Mouse (Mus musculus): ENCODE data around the gene Bcr. TPM values are rescaled to one million over a fixed set of nuclear protein-coding genes. Genes with fewer than 3 reads are reported as not detected.

The Bcr gene
- polyA plus RNA-seq, 1 experiment: 11.7 TPM

DNA sequence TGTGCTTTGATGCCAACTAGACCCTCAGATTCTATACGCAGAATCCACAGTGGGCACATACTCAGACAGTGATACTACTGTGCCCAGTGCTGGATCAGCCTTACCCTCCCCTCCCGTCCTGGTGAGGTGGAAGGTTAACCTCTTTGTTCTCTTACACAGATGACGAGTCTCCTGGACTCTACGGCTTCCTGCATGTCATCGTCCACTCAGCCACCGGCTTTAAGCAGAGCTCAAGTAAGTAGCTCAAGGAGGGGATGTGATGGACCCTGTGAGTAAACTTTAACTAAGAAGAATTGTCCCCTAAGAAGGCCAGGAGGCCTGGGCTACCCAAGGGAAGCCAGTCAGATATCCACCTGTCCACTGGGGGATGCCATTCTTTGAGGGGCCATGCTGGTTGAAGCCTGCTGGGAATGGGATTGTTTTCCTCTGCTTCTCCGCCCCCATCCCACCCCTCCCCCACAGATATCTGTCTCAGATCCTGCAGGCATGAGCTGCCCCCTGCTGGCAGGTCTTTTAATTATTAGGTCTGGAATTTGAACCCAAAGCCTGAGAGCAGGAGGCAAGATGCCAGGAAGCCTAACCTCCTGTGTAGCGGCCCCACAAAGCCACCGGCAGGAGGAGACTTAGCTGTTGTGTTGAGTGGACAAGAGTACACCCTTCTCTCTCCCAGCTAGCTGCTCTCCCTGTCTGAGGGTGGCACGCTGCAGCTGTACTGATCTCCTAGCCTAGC lies 99.9 kb downstream of the Bcr start:
- H3K36me3 ChIP-seq (ENCODE audit: control insufficient read depth, insufficient read depth, low read length): no peaks in the 10 kb centered on the region
- H3K4me3 ChIP-seq (ENCODE audit: control insufficient read depth, low read depth, low read length): no peak overlapping the region

GRCm38 (mm10) chr10:75165825-75166481 lies 105.6 kb downstream of the Bcr start:
- Histone ChIP-seq H3K4me1 (ENCODE audit: control insufficient read depth, insufficient read depth, low read length) (no peaks in the 10 kb centered on the region), H3K4me3 (ENCODE audit: control insufficient read depth, low read depth, low read length) (no peak overlapping the region), H3K27ac (ENCODE audit: control insufficient read depth, insufficient read depth, low read depth, low read length) (no peak overlapping the region), H3K36me3 (ENCODE audit: control insufficient read depth, insufficient read depth, low read length) (no peaks in the 10 kb centered on the region), H3K27me3 (ENCODE audit: control insufficient read depth, insufficient read depth, low read length) (no peaks in the 10 kb centered on the region)
- TF ChIP-seq CTCF (IDR thresholded peaks at IDR 0.05; ENCODE audit: control insufficient read depth, insufficient read depth, insufficient replicate concordance, low read depth, low read length): no peak
- no peak for TF ChIP-seq POLR2A (IDR thresholded peaks at IDR 0.05; ENCODE audit: control insufficient read depth, low read depth, low read length)

More for the DNA sequence above, 99.9 kb downstream of the Bcr start:
- Histone ChIP-seq H3K4me1 (ENCODE audit: control insufficient read depth, insufficient read depth, low read length) (no peaks in the 10 kb centered on the region), H3K27me3 (ENCODE audit: control insufficient read depth, insufficient read depth, low read length) (no peaks in the 10 kb centered on the region), H3K27ac (ENCODE audit: control insufficient read depth, insufficient read depth, low read depth, low read length) (no peak overlapping the region)
- TF ChIP-seq POLR2A (IDR thresholded peaks at IDR 0.05; ENCODE audit: control insufficient read depth, low read depth, low read length) (no peak), CTCF (IDR thresholded peaks at IDR 0.05; ENCODE audit: control insufficient read depth, insufficient read depth, insufficient replicate concordance, low read depth, low read length) (no peak)

- Histone ChIP-seq H3K4me1 (ENCODE audit: control insufficient read depth, insufficient read depth, low read length) (no peaks in the 10 kb centered on the region), H3K4me3 (ENCODE audit: control insufficient read depth, low read depth, low read length) (no peak overlapping the region), H3K27ac (ENCODE audit: control insufficient read depth, insufficient read depth, low read depth, low read length) (no peak overlapping the region), H3K27me3 (ENCODE audit: control insufficient read depth, insufficient read depth, low read length) (no peaks in the 10 kb centered on the region), H3K36me3 (ENCODE audit: control insufficient read depth, insufficient read depth, low read length) (no peaks in the 10 kb centered on the region)
- TF ChIP-seq POLR2A (IDR thresholded peaks at IDR 0.05; ENCODE audit: control insufficient read depth, low read depth, low read length) (no peak), CTCF (IDR thresholded peaks at IDR 0.05; ENCODE audit: control insufficient read depth, insufficient read depth, insufficient replicate concordance, low read depth, low read length) (no peak)
These were observed 106.2 kb downstream of the Bcr start for GRCm38 (mm10) chr10:75166601-75167000.

DNA sequence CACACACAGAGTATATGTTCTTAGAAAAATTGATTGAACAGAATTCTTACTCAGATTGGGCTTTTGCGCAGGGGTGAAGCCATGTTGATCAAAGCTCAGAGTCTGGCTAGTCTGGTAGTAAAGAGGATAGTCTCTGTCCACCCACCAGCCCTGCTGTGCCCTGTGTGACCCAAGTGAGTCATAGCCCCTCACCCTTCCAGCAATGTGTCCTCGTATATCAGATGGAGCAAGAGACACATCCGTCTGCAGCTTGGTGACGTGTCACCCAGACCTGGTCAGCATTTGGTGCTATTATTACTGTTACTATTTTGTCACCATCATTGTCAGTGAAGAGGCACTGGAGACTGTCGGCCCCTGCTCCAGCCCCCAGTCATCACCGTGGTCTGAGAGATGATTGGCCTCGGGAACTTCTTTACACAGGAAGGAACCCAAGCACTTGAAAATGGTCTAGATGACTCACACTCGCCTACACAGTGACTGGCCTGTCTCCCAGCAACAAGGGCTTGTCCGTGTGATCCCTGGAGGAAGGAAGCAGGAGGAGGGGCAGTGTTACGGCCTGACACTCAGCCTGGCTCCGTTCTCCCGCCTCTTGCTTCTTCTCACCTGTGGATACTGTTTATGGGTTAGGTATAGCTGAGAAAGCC lies 109.9 kb downstream of the Bcr start:
- no peak overlapping the region for H3K4me3 ChIP-seq (ENCODE audit: control insufficient read depth, low read depth, low read length)
- no peak overlapping the region for H3K27ac ChIP-seq (ENCODE audit: control insufficient read depth, insufficient read depth, low read depth, low read length)
- TF ChIP-seq CTCF (IDR thresholded peaks at IDR 0.05; ENCODE audit: control insufficient read depth, insufficient read depth, insufficient replicate concordance, low read depth, low read length): no peak
- TF ChIP-seq POLR2A (IDR thresholded peaks at IDR 0.05; ENCODE audit: control insufficient read depth, low read depth, low read length): no peak
- H3K27me3 ChIP-seq (ENCODE audit: control insufficient read depth, insufficient read depth, low read length): no peaks in the 10 kb centered on the region
- H3K36me3 ChIP-seq (ENCODE audit: control insufficient read depth, insufficient read depth, low read length): no peaks in the 10 kb centered on the region
- H3K4me1 ChIP-seq (ENCODE audit: control insufficient read depth, insufficient read depth, low read length): no peaks in the 10 kb centered on the region

DNA sequence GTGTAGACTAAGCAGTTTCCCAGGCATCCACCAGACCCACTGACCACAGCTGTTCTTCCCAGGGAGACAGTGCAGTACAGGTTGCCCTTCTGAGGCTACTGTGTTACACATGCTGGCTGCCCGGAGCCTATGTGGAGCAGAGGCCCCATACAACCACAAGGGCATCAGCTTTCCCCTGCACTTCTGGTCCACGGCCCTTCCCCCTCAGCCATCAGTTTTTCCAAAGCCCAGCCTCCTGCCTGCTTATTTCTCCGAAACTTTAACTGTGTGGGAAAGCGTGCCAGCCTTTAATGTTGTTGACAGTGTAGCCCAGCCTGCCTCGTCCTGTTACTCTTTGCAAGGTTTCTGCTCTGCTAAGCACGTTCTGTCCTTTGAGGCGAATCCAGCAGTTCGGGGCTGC lies 112.7 kb downstream of the Bcr start:
- Histone ChIP-seq H3K36me3 (ENCODE audit: control insufficient read depth, insufficient read depth, low read length) (no peaks in the 10 kb centered on the region), H3K27me3 (ENCODE audit: control insufficient read depth, insufficient read depth, low read length) (no peaks in the 10 kb centered on the region), H3K4me3 (ENCODE audit: control insufficient read depth, low read depth, low read length) (no peak overlapping the region), H3K4me1 (ENCODE audit: control insufficient read depth, insufficient read depth, low read length) (no peaks in the 10 kb centered on the region), H3K27ac (ENCODE audit: control insufficient read depth, insufficient read depth, low read depth, low read length) (no peak overlapping the region)
- TF ChIP-seq POLR2A (IDR thresholded peaks at IDR 0.05; ENCODE audit: control insufficient read depth, low read depth, low read length): no peak
- no peak for TF ChIP-seq CTCF (IDR thresholded peaks at IDR 0.05; ENCODE audit: control insufficient read depth, insufficient read depth, insufficient replicate concordance, low read depth, low read length)

DNA sequence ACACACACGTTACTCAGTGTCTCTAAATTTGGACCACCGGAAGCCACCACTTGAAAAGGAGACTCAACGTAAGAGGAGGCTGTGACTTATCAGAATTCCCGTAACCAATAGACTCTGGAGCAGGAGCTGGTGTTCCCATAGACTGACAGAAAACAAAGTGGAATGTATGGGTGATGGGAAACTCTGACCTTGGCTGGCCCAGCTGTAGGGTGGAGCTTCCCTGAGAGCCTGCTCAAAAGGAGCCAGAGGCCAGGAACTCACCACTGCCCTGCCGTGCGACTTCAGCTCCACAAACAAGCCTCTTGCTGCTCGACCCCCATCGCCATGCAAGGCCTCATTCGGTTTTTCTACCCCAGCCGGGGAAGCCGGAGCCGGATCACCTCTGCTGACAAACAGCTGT lies 113.3 kb downstream of the Bcr start:
- H3K36me3 ChIP-seq (ENCODE audit: control insufficient read depth, insufficient read depth, low read length): no peaks in the 10 kb centered on the region
- no peak overlapping the region for H3K27ac ChIP-seq (ENCODE audit: control insufficient read depth, insufficient read depth, low read depth, low read length)
- TF ChIP-seq POLR2A (IDR thresholded peaks at IDR 0.05; ENCODE audit: control insufficient read depth, low read depth, low read length) (no peak), CTCF (IDR thresholded peaks at IDR 0.05; ENCODE audit: control insufficient read depth, insufficient read depth, insufficient replicate concordance, low read depth, low read length) (no peak)
- H3K27me3 ChIP-seq (ENCODE audit: control insufficient read depth, insufficient read depth, low read length): no peaks in the 10 kb centered on the region
- no peak overlapping the region for H3K4me3 ChIP-seq (ENCODE audit: control insufficient read depth, low read depth, low read length)
- H3K4me1 ChIP-seq (ENCODE audit: control insufficient read depth, insufficient read depth, low read length): no peaks in the 10 kb centered on the region

DNA sequence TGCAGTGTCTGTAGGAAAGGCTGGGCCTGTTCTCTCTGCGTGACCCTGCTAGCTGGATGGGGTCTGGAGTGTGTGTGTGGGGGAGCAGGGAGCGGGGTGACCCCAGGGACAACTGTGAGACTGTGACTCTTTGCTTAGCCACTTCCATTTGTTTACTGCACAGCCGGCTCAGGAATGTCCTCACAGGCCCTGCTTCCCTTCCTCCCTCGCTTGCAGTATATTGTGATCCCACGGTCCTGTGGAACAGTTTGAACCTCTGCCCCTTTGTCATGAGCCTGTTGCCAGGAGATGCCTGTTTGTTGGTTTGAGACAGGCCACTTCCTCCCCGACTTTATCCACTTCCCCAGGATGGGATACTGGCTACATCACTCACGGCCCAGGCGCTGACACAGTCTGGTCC lies 116.1 kb downstream of the Bcr start:
- no peak overlapping the region for H3K4me3 ChIP-seq (ENCODE audit: control insufficient read depth, low read depth, low read length)
- H3K4me1 ChIP-seq (ENCODE audit: control insufficient read depth, insufficient read depth, low read length): no peaks in the 10 kb centered on the region; the same call in 1 of the 2 replicates
- no peaks in the 10 kb centered on the region for H3K36me3 ChIP-seq (ENCODE audit: control insufficient read depth, insufficient read depth, low read length)
- no peaks in the 10 kb centered on the region for H3K27me3 ChIP-seq (ENCODE audit: control insufficient read depth, insufficient read depth, low read length)
- TF ChIP-seq POLR2A (IDR thresholded peaks at IDR 0.05; ENCODE audit: control insufficient read depth, low read depth, low read length): no peak
- TF ChIP-seq CTCF (IDR thresholded peaks at IDR 0.05; ENCODE audit: control insufficient read depth, insufficient read depth, insufficient replicate concordance, low read depth, low read length): no peak
- no peak overlapping the region for H3K27ac ChIP-seq (ENCODE audit: control insufficient read depth, insufficient read depth, low read depth, low read length)

Measured in testis, adult 2 months (tissue).